Mouse (Mus musculus) kidney, adult 2 months (tissue): ENCODE results near the gene Lmbrd2.

Experiments used
- CTCF ChIP-seq: fragments of 200-500 bp; conservative IDR thresholded peaks from 2 replicates; pipeline ENCODE4 v1.5.1; 2011; ENCODE audit warnings: low read depth, mild to moderate bottlenecking, control low read depth, low read length, moderate library complexity, mixed read lengths; ENCODE audit not compliant: insufficient read depth, insufficient read length
- POLR2A ChIP-seq: fragments of 200-500 bp; IDR thresholded peaks from one replicate; pipeline ENCODE4 v1.6.1; 2011; ENCODE audit warnings: low read depth, low read length, control low read depth

DNA sequence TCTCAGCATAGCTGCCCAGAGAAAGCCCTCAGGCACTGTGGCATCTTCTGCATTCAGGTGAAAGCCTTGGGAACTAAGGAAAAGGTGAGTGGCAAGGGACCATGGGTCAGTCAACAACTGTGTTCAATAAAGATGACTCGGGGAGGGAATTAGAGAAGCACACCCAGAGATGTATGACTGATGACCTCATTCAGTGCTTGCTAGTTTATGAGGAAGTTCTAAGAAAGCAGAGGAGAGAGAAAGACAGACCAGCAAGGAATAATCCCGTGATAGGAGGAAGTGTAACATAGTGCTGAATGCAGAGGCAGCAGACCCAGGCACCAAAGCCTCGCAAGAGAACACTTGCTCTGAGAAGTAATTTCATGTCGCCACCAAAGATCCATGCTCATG is 8.9 kb upstream of the Lmbrd2 start:
- TF ChIP-seq POLR2A (no peak), CTCF (no peak)
